Mouse (Mus musculus) mesoderm, embryonic 11.5 days (tissue): Measurements from ENCODE around the gene Il12b.

Source experiments
- DNase-seq: peaks from one replicate; pipeline ENCODE4 v3.0.0-alpha.2; 2012; ENCODE audit warnings: low read depth, low spot score

Il12b gene

GRCm38 (mm10) chr11:44399763-44400162 lies at the start of gene Il12b:
Il12b (plus strand) TSS chr11:44400063.
- DNase-seq = no peak

GRCm38 (mm10) chr11:44354860-44355470 lies 44.9 kb upstream of the Il12b start:
- DNase-seq = no peak

GRCm38 (mm10) chr11:44356171-44356570 lies 43.7 kb upstream of the Il12b start:
- no peak for DNase-seq

- no peak for DNase-seq
Observed at GRCm38 (mm10) chr11:44364536-44364935, 35.3 kb upstream of the Il12b start.

GRCm38 (mm10) chr11:44367711-44368110 lies 32.2 kb upstream of the Il12b start:
- DNase-seq = peak; percentile 17

GRCm38 (mm10) chr11:44372856-44373255 lies 27.0 kb upstream of the Il12b start:
- no peak for DNase-seq

- DNase-seq = no peak
Observed at GRCm38 (mm10) chr11:44377879-44378278, 22.0 kb upstream of the Il12b start.

- DNase-seq = no peak
Observed at GRCm38 (mm10) chr11:44380432-44381051, 19.3 kb upstream of the Il12b start.

GRCm38 (mm10) chr11:44382200-44382599 lies 17.7 kb upstream of the Il12b start:
- DNase-seq = no peak

- no peak for DNase-seq
Observed at GRCm38 (mm10) chr11:44387031-44387430, 12.8 kb upstream of the Il12b start.

- DNase-seq = no peak
Observed at GRCm38 (mm10) chr11:44389993-44390701, 9.7 kb upstream of the Il12b start.

GRCm38 (mm10) chr11:44393101-44393810 lies 6.6 kb upstream of the Il12b start:
- DNase-seq = peak; percentile 30

- no peak for DNase-seq
Observed at GRCm38 (mm10) chr11:44395401-44395800, 4.5 kb upstream of the Il12b start.

- no peak for DNase-seq
Observed at GRCm38 (mm10) chr11:44397551-44397950, 2.3 kb upstream of the Il12b start.

- DNase-seq = no peak
Observed at GRCm38 (mm10) chr11:44398356-44398755, 1.5 kb upstream of the Il12b start.

GRCm38 (mm10) chr11:44398782-44399225 lies 1.1 kb upstream of the Il12b start:
- peak; percentile 85 for DNase-seq

- peak; percentile 64 for DNase-seq
Observed at GRCm38 (mm10) chr11:44401635-44402548, 2.0 kb downstream of the Il12b start.

GRCm38 (mm10) chr11:44405113-44405512 lies 5.2 kb downstream of the Il12b start:
- DNase-seq = no peak

GRCm38 (mm10) chr11:44405961-44406360 lies 6.1 kb downstream of the Il12b start:
- DNase-seq = no peak

- no peak for DNase-seq
Observed at GRCm38 (mm10) chr11:44406457-44406856, 6.6 kb downstream of the Il12b start.

- DNase-seq = no peak
Observed at GRCm38 (mm10) chr11:44408626-44409025, 8.8 kb downstream of the Il12b start.
